Mouse (Mus musculus) heart, postnatal 25 days (tissue): Measurements from ENCODE around the gene A930017K11Rik. TPM values are rescaled to one million over a fixed set of nuclear protein-coding genes. Genes with fewer than 3 reads are reported as not detected.

Source experiments
- DNase-seq: peaks from one replicate; pipeline ENCODE4 v3.0.0; 2022; ENCODE audit warnings: low spot score
- intact Hi-C: fragments of 180-260 bp; cut with DNase I; formaldehyde crosslinking; loops from one replicate; pipeline ENCODE4 v1.15.1; 2025
- total RNA-seq, 2 experiments: library from RNA; stranded (reverse); gene quantifications; 2 replicates each; pipeline ENCODE4 v1.2.3; 2021

The A930017K11Rik gene
- total RNA-seq, 2 experiments from 2014 or later, result 0.17 to 0.18 TPM

DNA sequence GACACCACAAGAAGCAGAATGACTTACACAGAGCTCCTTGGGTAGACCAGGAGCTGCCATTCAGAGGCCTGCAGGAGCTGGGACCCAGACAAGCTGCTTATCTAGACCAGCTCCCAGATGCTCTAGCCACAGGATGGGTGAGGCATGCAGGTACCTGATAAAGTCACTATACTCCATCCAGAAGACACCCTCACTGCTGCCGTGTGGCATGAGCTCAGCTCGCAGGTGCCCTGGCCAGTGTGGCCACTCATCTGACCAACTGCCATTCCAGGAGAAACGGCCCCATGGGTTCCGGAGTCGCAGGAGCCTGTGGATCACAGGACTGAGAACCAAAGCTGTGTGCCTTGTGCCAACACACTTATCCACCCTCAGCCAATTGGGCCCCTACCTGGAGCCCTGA, 9.2 kb upstream of the A930017K11Rik start:
- intact Hi-C loops, result no loop called here

DNA sequence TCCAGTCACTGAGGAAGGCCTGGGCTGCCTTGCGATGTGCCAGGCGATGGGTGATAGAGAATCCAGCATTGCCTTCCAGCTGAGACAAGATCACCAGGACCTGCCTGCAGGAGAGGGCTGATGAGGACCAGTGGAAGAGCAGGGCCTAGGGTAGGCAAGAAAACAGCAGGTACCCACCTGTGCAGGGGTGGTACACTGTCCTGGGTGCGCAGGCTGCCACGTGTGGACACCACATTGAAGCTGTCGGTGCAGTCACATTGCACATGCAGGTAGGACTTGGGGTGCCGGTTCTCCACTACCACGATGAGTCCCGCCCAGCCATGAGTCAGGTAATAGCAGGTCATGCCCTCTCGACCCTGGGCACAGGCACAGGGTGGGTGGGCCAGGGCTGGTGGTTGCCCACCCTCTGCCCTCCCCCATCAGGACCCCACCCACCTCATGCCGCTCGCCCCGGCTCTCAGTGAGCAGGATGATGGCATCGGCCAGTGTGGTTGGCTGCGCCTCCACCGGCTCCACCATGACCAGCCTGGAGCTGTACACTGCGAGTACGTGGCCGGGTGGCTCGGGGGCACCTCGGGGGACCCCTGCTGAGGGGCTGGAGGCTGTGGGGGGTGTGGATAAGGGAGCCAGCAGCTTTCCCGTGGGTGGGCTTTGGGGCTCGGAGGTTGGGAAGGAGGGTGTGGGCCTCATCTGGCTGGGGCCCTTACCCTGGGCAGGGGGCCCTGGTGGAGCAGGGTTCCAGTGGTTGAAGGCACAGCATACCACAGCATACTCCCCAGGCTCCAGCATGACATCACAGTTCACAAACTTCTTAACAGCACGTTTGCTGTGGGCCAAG, 7.5 kb upstream of the A930017K11Rik start:
- no peak for DNase-seq
- intact Hi-C loops, result no loop called here

More for the DNA sequence above, 9.2 kb upstream of the A930017K11Rik start:
- no peak for DNase-seq

GRCm38 (mm10) chr17:25958771-25959494, 6.6 kb upstream of the A930017K11Rik start:
- DNase-seq, result no peak
- intact Hi-C loops, result no loop called here

GRCm38 (mm10) chr17:25957586-25958051, 5.3 kb upstream of the A930017K11Rik start:
- intact Hi-C loops, result no loop called here
- DNase-seq, result no peak

GRCm38 (mm10) chr17:25956631-25957030, 4.3 kb upstream of the A930017K11Rik start:
- intact Hi-C loops, result no loop called here
- DNase-seq, result no peak

DNA sequence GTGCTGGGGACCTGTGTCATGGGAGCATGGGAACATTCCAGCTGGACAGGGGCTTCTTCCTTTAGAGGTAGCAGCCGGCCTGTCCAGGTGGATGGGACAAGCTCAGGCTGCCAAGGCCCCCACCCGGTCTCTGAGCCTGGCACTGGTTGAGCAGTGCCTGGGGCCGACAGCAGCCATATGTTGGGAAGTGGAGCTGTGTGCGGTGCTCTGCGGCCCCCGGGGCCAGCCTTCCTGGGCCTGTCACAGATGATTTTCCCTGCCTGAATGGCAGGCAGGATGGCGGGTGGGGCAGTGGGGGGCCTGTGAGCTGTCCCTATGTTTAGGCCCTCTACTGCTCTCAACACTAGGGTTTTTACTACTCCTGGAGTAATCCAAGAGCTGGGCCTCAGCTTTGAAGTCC, 3.8 kb upstream of the A930017K11Rik start:
- DNase-seq, result no peak
- intact Hi-C loops, result no loop called here

- intact Hi-C loops, result no loop called here
- DNase-seq, result no peak
These were observed 3.4 kb upstream of the A930017K11Rik start for GRCm38 (mm10) chr17:25955736-25956135.

GRCm38 (mm10) chr17:25954671-25955070, 2.3 kb upstream of the A930017K11Rik start:
- intact Hi-C loops, result no loop called here
- no peak for DNase-seq

- intact Hi-C loops, result no loop called here
- no peak for DNase-seq
These were observed 796 bp upstream of the A930017K11Rik start for GRCm38 (mm10) chr17:25953161-25953560.

DNA sequence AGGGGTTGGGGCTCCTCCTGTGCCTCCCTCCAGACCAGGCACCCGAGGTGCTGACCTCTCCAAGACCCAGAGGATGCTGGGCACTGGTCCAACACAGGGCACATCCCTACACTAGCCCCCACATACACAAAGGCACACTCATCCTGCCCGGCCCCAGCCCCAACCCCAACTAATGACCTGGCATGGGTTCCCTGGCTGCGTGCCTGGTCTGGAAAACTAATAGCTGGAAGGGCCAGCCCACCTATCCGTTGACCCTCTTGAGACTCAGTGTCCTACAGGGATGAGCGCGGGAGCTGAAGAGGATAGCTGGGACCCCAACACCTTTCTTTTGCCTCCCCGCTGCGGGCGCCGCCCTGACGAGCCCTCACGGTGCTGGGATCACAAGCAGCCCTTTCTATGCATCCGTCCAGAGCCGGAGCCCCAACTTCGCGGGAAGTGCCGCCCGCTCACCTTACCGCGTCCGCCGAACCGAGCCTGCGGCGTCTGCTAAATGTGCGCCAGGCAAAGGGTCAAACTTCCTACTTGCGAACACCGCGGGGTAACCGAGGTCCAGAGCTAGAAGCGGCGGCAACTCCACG, 1.1 kb downstream of the A930017K11Rik start:
- intact Hi-C loops, result no loop called here
- DNase-seq, result no peak

GRCm38 (mm10) chr17:25950706-25951105, 1.7 kb downstream of the A930017K11Rik start:
- intact Hi-C loops, result no loop called here
- DNase-seq, result no peak

- no peak for DNase-seq
- intact Hi-C loops, result loop anchor here (10.0 kb wide), 1 partner anchor 55 kb away; no protein-coding TSS in a partner anchor
These were observed 2.4 kb downstream of the A930017K11Rik start for GRCm38 (mm10) chr17:25949981-25950380.

GRCm38 (mm10) chr17:25948051-25948450, 4.3 kb downstream of the A930017K11Rik start:
- no peak for DNase-seq
- intact Hi-C loops, result loop anchor here (10.0 kb wide), 1 partner anchor 53 kb away; no protein-coding TSS in a partner anchor

- DNase-seq, result no peak
- intact Hi-C loops, result loop anchor here (10.0 kb wide), 1 partner anchor 53 kb away; no protein-coding TSS in a partner anchor
These were observed 4.8 kb downstream of the A930017K11Rik start for GRCm38 (mm10) chr17:25947576-25947975.

- no peak for DNase-seq
- intact Hi-C loops, result loop anchor here (10.0 kb wide), 1 partner anchor 52 kb away; no protein-coding TSS in a partner anchor
These were observed 5.5 kb downstream of the A930017K11Rik start for GRCm38 (mm10) chr17:25946891-25947290.

GRCm38 (mm10) chr17:25946349-25946748, 6.0 kb downstream of the A930017K11Rik start:
- intact Hi-C loops, result loop anchor here (10.0 kb wide), 1 partner anchor 52 kb away; no protein-coding TSS in a partner anchor
- DNase-seq, result no peak

GRCm38 (mm10) chr17:25945517-25946155, 6.7 kb downstream of the A930017K11Rik start:
- no peak for DNase-seq
- intact Hi-C loops, result loop anchor here (10.0 kb wide), 1 partner anchor 51 kb away; no protein-coding TSS in a partner anchor

DNA sequence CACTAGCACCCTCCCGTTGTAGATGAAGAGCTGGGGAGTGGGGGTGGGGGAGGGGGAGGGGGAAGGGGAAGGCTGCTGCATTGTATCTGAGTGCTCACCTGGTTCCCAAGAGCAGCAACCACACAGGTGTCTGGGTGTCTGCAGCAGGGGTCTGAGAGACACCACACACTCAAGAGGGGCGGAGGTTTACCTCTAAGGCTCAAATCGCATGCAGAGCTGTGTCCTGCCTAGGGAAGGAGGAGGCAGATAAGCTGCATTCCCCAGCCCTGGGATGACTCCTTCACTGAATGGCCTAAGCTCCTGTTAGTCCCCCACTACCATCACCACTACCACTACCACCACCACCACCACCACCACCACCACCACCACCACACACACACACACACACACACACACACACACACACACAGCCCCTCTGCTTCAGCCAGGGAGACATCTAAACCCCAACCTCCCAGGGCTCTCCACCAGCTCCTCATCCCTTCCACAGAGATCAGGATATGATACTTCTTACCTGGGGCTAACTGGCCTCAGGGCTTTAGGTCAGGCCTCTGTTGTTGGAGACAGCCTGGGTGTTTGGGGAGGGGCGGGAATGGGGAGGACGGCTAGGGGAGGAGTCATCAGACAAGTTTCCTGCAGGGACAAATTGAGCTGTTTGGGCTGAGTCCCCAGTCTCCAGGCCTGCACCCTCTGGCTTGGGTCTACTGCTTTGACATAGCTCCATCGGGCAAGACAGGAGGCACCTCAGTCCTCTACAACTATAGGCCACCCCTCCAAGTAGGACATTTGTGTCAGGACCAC, 7.8 kb downstream of the A930017K11Rik start, which contains the start of the genes Pigq and Nhlrc4:
Gene Pigq, minus strand, starts transcription at position 571 of the 798 bp plus-strand sequence.
Gene Nhlrc4, minus strand, starts transcription at position 596 of the 798 bp plus-strand sequence.
- intact Hi-C loops, result loop anchor here (5.0 to 10.0 kb wide), 2 partner anchors 43 to 50 kb away; partner anchors contain the start of gene Capn15
- DNase-seq, result no peak
